Mouse (Mus musculus) ovary, postnatal 10 days (tissue): ENCODE results near the gene Capzb.
A peak's percentile ranks its signal among the peaks of the same experiment; 100 is the strongest.

Source experiments
- DNase-seq: peaks from one replicate; pipeline ENCODE4 v3.0.0; 2022; ENCODE audit warnings: low spot score

Gene Capzb

DNA sequence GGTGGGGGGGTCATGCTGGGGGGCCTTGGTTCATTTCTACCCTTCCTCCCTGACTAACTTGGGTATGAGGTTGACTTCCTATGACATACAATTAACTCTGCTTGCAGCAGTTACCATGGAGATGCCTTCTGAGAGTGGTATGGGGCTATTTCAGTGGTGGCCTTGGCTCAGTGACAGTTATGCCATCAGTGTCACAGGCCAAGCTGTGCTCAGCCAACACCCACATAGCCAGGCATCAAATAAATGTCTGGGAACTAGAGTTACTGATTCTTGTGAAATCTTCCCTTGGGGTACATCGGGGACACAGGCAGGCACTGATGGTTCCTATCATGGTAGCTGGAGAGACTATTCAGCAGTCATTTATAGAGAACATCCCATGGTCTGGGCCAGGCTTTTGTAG is 75.5 kb downstream of the Capzb start:
- no peak for DNase-seq

DNA sequence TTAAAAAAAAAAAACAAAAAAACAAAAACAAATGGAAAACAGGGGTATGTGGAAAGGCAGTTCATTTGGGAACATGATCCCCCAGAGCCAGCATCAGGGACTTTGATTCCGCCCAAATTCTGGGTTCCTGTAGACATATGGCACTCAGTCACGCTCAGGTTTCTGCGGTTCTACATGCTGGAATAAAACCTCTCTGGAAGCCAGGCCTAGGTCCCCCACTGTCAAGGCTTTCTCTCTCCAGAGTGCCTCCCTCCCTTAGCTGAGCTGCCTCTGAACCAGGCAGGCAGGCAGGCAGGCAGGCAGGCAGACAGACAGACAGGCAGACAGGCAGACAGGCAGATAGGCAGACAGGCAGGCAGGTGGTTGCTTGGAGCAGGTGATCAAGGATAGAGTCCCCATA is 77.5 kb downstream of the Capzb start:
- no peak for DNase-seq

DNA sequence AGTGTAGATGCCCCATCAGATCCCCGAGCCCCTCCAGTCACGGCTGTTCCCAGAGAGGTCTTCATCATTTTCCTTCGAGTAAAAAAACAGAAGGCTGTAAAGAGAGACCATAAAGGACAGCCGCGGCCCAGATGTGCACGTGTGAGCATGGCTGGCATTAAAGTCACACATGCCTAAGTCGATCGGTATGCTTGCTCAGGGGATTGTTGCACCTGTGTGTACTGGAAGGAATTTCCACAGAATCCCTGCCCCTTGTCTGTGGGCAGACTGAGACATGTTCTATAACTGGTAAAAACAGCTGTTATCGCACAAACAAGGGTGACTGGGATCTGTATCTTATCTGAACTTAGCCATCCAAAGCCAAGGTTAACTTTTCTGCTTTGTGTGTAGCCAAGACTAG is 78.9 kb downstream of the Capzb start:
- DNase-seq, result no peak

DNA sequence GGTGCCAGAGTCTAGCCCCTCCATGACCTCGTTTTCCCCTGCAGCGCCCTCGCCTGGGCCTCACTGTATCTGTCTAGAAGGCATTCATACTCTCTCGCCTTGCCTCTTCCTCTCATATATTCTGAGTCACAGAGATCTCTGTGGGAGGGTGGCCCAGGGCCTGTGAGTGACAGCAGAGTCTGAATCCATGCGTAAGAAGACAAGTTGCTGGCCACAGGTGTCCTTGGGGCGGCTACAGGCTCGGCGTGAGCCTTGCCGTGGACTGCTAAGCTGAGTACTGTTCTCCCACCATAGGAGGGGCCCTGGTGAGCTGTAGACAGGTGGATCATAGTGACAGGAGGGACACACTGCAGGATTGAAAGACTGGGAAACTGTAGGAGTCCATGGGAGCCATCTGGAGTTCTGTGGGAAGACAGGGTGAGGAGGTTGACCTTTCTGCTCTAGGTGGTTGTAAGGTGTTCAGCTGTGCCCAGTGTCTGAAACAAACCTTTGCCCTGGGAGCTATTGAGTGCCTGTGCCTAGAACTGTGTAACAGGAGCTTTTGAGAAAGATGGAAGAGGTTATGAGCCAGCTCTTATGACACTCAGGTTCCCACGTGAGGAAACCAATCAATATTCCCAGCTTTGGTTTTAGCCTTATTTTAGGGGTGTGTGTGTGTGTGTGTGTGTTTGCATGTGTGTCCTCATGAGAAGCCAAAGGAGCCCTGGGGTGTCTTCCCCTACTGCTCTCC is 80.4 kb downstream of the Capzb start:
- DNase-seq, result no peak

DNA sequence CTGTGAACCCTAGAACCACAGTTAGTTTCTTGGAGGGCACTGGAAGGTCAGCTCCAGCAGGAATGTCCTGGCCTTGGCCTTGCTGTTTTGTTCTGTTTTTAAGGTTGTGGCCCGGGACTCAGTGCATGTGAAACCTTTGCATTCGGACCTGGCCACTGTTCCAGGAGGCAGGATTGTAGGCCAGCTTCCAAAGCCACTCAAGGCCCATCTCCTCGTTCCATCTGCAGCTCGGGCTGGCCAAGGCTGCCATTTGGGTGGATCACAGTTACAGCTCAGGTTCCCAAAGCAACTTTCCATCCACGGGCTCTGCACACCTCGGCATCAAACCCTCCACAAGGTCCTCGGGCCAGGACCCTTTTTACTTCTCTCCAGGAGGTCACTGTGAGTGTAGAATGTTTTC is 81.9 kb downstream of the Capzb start:
- no peak for DNase-seq

DNA sequence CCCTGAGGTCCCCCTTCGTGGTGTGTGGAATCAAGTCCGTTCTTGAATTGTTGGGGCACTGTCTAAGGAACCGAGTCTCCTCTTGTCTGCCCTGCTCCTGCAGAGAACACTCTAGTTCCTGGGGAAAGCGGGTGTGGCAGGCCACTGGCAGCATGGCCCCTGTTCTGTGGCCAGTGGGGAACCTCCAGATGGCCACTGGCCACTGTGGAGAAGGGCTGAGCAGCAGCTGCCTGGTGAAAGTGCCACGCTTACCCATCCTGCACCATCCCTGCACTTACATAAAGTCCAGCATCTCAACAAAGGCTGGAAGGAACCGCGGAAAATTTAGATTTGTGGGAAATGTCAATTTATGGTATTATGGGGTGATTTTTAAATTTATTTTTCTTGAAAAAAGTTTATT is 83.7 kb downstream of the Capzb start:
- DNase-seq, result no peak

DNA sequence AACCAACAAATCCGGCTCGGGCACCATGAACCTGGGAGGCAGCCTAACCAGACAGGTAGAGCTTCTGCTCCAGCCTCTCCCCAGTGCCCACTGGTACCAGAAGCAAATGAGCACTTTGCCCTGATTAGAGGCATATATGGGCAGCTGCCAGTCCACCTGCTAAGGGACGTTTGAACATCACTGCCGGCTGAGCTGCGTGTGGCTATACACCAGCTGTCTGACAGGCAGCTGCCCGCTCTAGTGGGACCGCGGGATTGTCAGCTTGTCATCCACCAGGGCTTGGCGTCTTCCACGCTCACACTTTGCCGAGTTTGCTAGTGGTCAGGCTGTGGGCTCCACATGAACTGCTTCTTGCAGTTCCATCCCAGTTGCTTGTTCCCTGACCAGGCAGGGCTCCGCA is 87.8 kb downstream of the Capzb start:
- DNase-seq, result no peak

DNA sequence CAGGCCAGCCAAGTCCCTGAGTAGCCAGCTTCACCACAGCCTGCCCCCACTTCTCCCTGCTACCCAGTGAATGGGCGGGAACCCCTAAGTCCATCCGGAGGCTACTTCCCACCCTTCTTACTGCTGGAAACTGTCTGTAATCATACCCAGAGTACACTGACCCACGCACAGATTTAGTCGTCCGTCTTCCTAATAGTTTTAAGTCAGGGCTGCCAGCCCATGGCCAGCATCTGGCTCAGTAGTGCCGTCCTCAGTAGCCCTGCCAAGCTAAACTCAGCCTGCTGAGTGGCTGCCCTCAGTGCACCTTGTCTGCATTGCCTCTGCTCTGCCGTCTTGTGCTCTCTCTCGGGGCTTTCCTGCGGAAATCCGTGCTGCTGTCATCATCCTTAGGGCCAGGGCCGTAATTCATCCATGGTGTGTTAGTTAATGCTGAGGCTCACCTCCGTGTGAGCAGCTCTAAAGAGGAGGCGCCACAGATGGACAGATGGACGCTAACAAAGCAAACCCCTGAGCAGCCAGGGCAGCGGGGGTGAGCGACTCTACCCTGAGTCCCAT is 89.2 kb downstream of the Capzb start:
- DNase-seq, result no peak

DNA sequence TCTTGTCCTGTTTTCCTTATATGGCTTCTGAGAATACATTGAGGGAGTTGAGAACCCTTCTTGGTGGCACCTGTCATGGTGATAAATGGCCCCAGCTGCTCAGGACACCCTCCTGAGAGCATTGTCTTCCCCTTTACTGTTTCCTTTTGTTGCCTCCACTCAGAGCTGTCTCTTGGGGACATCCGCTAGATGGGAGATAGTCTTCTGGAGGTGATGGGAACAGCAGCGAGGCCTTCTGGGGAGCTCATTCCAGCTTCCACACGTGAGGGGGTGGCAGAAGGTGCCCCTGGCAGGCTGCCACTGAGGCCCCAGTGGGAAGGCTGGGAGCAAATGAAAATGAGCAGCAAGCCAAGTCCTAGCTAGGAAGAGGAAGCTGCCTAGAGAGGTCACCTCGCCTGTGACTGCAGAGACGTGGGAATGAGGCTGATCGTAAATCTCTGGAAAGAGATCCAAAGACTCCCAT is 90.3 kb downstream of the Capzb start:
- DNase-seq, result no peak

DNA sequence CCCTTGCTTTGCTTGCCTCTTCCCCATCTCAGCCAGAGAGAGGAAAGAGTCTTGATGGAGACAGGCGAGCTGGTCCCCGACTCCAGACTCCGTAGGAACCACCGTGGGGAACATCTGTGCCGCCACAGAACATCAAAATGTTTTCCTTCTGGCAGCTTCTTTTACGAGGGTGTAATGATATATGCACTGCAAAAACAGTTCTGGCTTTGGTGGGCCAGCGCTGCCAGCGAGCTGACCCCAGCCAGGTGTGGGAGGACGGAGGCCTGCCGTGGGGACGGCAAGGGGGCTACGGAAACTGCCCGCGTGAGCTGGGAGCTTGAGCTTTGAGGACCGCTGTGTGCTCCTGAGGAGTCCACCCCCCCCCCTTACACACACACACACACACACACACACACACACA is 92.2 kb downstream of the Capzb start:
- no peak for DNase-seq

DNA sequence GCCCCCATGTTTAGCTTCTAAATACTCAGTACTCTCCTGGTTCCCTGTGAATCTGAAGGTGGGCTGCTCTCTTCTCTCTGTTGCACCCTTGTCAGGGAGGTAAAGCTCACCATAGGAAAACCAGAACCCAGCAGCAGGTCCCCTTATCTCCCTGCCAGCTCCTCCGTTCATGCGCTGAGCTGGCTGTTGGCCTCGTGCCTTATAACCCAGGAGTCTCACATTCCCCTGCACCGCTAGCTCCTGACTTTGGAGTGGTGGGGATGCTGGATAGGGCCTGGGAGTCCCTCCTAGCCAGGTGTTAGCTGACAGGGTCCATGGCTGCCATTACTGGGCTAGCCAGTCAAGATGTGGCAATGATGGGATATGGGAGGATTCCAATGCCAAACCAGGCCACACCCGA is 93.5 kb downstream of the Capzb start:
- DNase-seq, result no peak

DNA sequence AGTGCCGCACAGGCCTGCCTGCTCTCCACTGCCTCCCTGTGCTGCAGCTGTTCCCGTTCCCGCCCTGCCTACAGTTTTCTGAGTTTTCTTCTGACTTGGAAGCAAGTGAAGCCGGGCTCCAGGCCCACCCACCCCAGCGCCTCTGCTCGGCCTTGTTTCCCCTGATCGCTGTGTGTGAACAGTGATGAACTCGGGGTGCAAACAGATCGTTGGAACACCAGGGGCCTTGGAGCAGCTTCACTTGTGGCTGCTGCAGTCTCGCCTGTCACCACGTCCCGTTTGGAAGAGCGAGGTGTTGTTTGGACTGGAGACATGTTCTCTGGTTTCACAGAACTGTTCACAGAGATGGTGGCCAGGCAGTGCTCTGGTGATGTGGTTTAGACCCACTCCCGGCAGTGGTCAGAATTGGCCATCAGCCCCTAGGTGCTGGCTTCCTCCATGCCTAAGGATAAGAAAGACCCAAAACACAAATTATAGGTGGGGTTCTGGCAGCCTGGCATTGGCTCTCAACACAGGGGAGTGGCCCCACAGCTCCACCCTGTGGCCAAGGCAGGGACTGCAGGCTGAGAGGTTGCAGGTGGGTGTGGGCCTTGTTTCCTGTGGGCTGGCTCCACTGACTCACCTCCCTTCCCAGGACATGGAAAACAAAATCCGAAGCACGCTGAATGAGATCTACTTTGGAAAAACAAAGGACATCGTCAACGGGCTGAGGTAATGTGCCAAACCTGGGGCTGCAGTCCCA is 94.6 kb downstream of the Capzb start:
- peak; percentile 81 for DNase-seq

DNA sequence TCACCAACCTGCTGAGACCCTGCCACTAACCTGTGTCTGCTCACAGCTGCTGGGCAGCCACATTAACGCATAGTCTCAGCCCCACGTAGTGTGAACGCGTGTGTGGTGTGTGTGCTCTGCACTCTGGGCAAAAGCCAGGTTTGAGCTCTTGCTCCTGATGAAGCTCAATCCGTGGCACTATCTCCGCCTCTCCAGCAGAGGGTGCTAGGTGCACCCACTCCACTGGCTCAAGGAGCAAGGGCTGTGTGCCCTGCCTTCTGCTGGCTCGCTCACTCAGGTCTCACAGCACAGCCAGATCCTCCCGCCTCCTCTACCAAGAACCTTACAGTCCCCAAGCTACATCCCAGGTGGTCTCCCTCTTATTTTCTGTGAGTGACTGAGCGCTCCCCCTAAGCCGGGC is 96.3 kb downstream of the Capzb start:
- no peak for DNase-seq

DNA sequence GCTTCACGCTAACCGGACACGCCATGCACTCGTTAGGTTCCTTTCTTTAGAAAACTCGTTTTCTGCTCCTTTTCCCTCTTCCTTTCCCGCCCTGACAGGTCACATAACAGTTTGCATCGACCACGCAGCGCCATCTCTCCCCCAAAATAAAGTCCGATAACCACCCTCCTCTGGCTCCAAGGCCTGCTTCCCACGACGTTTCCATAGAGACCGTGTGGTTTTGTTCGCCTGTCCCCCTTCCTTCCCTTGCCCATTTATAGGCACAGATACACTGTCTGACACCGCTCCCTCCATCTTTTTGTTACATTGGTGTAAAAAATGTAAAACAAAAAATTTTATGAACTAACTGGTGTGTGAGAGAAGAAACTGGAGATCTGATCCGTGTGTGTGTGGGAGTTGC is 98.4 kb downstream of the Capzb start:
- DNase-seq, result no peak

DNA sequence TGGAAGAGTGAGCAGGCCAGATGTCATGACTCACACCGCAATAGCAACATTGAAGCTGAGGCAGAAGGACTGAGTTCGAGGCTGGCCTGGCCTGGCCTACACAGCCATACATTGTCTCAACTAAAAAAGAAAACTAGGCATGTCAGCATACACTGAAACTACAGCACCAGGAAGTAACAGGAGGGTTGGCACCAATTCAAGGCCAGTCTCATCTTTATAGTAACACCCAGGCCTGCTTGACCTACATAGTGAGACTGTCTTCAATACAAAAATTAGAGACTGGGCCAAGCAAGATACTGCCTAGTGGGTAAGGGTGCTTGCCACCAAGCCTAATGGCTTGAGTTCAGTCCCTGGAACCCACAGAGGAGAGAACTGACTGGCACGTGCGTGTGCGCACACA is 99.3 kb downstream of the Capzb start:
- no peak for DNase-seq

DNA sequence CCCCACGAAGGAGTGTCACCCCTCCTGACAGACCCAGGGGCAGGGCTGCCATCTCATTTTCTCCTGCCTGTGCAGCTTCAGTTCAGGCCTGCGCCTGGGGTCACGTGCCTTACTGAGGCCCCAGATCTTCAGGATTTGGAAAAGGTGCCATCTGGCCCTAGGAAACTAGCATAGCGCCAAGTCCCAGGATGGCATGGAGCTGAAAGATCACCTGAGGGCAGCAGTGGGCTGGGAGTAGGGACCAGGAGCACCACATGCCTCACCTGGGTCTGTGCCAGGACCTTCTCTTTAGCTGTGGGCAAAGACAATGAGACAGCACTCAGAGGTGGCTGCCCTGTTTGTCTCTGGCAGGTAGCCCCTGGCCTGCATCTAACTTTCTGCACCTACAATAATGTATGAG is 104.9 kb downstream of the Capzb start:
- DNase-seq, result no peak

DNA sequence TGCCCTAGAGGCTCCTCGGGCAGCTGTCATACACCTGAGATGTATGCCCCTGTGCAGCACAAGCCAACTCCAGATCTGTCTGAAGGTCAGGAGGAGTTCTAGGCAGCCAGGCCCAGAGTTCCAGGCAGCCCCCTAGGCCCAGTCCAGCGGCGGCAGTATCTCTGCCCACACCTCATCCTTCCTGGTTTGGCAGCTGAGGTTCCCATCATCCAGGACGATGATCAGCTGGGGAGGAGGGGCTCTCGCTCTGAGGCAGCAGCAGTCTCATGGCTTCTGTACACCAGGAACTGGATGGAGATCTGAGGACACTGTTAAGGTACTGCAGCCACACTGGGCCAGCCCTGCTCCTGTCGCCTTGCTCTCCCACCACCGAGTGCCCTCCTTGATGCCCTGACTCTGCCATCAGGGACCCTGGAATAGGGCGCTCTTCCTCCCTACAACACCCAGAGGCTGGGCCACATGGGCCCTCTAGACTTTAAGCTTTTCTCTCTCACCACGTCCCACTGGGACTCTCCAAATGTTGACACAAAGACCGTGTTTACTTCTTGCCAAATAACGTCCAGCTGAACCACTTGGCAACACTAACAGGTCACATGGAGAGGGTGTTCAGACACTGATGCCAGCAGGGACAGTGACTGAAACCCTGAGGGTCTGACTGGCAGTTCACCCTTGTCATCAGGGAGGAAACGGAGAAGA is 106.1 kb downstream of the Capzb start:
- no peak for DNase-seq

DNA sequence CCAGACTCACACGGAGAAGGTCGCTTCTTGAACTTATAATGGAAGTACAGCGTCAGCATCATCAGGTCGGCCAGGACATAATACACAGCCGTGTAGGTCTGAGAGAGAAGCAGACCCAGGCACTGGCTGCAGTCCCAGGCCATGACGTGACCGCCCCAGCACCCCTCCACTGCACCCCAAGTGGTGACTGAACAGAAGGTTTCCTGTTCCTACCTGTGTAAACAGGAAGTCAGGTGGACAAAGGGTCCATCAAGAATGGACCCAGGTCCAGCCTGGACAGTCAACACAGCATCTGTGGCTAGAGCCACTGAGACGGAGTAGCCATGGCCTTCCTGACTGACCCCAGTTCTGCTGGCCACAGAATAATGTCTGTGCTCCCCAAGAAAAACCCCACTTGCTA is 109.1 kb downstream of the Capzb start:
- no peak for DNase-seq

DNA sequence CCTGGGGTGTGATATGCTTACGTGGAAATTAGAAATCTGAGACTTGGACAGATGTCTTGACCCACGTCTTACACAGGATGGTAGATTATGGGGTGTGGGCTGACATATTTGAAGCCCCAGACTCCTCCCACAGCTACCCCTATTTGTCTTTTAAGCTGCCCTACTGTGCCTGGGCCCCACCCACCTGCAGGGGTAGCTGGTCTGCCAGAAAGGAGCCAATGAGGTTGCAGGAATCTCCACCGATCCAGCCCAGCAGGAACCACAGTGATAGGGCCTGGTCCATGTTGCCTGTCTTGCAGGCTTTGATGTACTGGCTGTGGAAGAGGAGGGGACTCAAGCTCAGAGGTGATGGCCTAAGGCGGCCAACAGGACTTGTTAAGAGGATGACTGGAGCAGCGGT is 109.5 kb downstream of the Capzb start:
- no peak for DNase-seq

DNA sequence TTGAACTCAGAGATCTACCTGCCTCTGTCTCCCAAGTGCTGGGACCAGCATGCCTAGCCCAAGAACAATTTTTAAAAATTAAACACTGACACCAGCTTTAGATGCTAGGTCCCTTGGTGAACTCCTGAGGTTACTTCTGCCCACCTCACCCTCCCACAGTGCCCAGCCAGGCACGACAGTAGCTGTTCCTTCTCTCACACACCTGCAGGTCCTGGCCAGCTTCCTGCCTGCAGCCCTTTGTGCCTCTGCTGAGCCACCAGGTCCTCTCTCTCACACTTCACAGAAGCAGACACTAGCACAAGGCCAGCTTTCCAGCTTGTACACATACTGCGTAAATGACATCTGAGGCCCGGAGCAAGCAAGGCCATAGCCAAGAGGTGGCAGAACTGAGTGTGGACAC is 112.8 kb downstream of the Capzb start:
- no peak for DNase-seq

DNA sequence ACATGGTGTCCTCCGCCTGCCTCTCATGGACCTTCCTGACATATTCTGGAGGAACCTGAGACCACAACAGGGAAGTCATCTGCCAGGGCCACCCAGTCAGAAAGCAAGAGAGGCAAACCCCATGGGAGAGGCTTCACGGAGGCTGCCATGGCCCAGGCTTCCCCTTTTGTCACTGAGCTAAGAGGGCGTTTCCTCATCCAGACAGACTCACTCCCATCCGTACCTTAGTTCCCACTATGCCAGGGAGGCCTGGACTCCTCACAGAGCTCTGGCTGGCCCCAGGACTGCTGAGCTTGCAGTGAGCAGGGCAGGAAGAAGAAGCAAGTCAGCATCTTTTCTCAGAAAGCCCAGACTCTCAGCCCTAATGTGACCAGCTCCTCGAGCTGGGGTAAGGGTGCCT is 115.2 kb downstream of the Capzb start:
- no peak for DNase-seq

DNA sequence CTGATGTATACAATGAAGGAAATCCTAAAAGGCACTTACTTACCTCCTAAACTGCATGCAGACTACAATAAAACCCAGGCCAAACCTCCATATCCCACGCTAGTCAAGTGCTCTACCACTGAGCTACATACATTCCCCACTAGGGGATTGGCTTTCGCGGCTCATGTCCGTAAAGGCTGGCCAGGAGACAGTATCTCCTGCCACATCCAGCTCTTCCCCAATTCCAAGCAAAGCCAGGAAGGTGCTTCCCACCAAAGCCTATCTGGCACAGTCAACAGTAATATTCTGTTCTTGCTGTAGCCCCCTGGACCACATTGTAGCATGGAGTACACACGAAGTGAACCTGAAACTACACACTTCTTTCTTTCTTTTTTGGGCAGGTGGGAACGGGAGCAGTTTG is 117.0 kb downstream of the Capzb start:
- no peak for DNase-seq
